Mouse (Mus musculus): ENCODE results near the gene Il15. TPM values are rescaled to one million over a fixed set of nuclear protein-coding genes. Genes with fewer than 3 reads are reported as not detected.
A peak's percentile ranks its signal among the peaks of the same experiment; 100 is the strongest.

Il15 gene
- total RNA-seq, 2 experiments from 2014 or later, result 2.1 to 2.3 TPM

DNA sequence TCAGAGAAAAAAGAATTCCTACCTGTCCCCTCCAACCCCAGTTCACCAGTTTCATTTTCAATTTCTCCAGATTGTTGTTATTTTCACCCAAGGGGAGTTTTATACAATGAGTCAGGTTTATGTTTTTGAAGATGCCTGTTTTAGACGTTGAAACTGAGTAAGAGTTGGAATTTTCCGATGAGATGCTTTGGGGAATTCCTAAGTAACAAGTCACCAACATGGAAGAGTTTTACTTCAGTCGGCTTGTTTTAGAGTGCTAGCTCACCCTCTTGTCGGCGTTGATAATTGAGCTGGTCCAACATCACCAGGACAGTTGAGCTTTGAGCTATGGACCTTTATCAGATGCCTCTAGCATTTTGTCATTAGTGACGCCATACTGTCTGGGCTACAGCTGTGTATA, 30.2 kb downstream of the Il15 start:
- intact Hi-C loops (cut with DNase I), result no loop called here
- DNase-seq (ENCODE audit: low spot score in 2 of 2), result no peak

DNA sequence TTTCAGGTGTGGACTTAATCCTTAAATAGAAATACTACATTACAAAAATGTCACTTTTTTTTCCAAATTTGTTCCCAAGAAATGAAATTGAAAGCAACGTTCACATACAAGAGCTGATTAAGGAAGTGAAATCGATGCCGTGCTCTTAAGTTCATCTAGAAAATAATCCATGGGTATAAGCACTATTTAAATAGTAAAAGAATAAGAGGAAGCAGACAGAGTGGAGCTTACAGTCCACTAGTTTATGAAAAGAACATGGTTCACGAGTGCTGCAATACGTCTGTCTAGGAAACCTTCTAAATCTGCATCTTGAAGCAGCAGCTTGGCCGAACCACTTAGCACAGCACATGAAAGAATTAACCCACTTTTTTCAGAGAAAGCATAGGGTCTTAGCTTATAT, 32.4 kb downstream of the Il15 start:
- intact Hi-C loops (cut with DNase I), result no loop called here
- no peak for DNase-seq (ENCODE audit: low spot score in 2 of 2)

DNA sequence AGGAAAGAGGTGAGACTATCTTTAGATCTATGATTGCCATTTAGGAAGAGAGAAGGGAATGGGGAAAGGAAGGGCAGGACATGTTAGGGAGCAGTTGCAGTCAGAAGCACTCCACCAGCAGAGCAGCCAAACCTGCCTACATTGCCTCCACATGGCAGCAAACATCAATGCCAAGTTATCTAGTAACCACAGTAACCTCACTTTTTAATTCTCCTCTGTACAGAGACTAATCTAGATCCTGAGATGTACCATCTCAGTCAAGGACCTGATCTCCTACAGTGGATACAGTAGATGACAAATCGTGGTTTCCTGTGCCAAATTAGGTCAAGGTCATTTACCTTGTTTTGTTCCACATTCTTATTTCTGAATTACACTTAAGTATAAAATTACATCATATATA, 42.0 kb downstream of the Il15 start:
- no peak for DNase-seq (ENCODE audit: low spot score in 2 of 2)
- intact Hi-C loops (cut with DNase I), result no loop called here

DNA sequence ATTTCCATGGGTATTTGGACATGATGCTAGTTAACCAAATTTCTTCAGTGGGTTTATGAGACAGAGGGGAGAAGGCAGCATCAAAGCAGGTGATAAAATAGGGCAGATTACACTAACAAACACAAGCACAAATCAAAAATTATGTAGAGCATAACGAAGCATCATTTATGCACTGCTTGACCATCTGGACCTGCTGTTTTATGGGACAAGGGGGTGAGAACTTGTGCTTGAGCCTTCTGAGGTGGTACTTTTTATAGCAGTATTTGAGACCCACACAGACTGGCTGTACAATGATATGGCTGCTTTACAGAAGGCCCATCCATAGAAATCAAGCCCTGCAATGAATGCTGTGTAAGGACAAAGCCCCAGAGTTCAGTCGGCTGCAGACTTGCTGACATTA, 46.9 kb downstream of the Il15 start:
- intact Hi-C loops (cut with DNase I), result no loop called here
- DNase-seq (ENCODE audit: low spot score in 2 of 2), result no peak

DNA sequence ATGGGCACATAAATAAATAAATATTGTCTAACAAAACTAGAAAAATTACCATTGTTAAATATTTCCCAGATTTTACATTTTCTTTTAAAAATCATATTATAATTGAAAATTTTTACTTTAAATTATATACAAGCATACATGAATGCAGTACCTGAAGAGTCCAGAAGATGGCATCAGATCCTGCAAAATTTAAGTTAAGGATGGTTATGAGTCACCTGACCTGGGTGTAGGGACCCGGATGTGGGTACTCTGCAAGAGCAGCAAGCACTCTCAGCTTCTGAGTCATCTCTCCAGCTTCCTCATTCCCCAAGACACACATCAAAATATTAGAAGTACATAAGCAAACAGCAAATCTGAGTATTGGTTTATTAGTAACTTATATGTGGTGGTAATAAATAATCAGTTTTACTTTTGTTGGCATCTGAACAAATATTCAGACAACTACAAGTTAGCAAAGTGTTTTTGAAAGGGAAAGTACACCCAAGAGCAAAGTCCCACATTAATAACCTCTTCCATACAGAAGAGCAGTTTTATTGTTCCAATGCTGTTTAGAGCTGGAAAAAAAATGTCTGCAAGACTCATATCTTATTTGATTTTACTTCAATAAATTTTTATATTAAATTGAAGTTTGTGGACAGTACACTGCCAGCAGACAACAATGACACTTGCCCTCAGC, 51.6 kb downstream of the Il15 start:
- intact Hi-C loops (cut with DNase I), result no loop called here

DNA sequence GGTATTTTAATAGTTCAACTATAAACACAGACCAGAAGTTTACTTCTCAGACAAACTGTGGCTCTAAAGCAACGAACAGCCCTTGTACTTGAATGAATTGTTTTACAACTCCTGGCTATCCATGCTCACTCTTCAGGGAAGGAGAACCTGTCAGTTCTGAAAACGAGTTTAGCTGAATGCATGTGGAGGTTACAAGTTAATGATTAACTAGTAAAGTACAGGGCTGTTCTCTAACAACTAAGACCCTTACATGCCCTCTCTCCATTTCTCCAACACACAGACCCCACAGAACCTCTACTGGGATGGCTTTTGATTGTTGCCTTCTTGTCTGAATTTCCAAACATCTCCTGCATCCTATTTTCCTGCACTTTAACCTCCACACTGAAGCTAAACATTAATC, 53.7 kb downstream of the Il15 start:
- DNase-seq (ENCODE audit: low spot score in 2 of 2), result no peak
- intact Hi-C loops (cut with DNase I), result no loop called here

More for the DNA sequence above, 51.6 kb downstream of the Il15 start:
- no peak for DNase-seq (ENCODE audit: low spot score in 2 of 2)

DNA sequence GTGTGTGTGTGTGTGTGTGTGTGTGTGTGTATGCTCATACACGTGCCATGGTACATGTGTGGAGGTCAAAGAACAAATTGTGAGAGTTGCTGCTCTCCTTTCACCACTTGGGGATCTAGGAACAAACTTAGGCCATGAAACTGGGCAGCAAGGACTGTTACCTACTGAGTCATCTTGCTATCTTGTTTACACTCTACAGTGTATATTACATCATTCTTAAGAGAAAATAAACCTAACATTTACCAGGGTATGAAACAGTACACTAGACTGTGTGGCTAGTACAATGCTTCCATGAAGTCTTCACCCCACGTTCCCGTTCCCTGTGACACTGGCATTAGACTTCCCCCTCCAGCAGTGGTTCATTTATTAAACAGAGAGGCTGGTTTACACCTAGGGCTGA, 56.5 kb downstream of the Il15 start:
- intact Hi-C loops (cut with DNase I), result no loop called here
- DNase-seq (ENCODE audit: low spot score in 2 of 2), result no peak

DNA sequence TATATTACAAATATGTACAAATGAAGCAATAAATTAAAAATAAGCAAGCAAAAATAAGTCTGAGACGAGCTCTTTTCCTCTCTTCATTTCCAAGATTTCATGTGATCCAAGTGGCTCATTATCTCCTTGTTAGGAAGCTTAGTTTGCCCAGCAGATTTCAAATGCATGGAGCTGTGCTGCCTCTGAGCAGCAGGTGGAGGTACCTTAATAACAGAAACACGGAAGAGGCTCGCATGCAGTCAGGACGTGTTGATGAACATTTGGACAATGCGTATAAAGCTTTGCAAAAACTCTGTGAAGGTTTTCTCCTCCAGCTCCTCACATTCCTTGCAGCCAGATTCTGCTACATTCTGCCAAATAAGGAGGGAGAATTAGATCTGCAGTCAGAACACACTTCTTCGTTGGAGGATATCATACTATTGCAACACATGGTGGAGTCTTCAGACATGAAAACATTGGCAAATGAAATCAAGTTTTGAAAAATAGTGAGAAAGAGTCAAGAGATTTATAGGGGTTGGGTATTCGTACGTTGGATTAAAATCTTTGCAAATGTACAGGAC, 71.3 kb downstream of the Il15 start:
- peak in 1 of 2 experiments; percentile 4 for DNase-seq (ENCODE audit: low spot score in 2 of 2)

DNA sequence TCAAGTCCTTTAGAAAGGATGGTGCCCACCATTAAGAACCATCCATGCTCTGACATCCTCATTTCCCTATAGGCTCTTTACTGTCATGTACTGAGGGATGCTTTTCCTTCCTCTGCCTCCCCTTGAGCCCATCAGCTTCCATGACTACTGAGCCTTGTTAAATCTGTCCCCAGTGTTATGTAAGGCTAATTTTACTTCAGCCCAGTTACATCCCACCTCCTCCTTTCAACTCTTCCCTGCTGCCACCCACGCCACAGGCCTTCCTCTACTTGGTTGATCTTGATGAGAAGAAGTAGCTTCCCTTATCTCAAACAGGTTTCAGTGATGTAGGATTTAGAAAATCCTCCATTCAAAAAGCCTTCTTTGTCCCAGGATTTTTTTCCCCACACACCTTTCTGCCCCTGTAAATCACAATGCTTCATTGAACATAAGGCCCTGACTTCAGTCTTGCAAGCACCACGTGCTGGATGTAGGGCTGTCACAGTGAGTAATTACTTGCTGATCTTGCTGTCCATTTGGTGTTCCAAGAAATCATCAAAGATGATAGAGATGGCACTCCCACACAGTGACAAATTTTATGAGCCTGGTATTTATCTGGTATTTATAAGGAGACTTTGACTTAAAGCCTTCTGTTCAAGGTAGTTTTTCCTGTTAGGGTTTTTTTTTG, 74.9 kb downstream of the Il15 start:
- intact Hi-C loops (cut with DNase I), result no loop called here
- peak; percentile 7 to 38 for DNase-seq (ENCODE audit: low spot score in 2 of 2)

More for the DNA sequence above, 71.3 kb downstream of the Il15 start:
- intact Hi-C loops (cut with DNase I), result no loop called here

DNA sequence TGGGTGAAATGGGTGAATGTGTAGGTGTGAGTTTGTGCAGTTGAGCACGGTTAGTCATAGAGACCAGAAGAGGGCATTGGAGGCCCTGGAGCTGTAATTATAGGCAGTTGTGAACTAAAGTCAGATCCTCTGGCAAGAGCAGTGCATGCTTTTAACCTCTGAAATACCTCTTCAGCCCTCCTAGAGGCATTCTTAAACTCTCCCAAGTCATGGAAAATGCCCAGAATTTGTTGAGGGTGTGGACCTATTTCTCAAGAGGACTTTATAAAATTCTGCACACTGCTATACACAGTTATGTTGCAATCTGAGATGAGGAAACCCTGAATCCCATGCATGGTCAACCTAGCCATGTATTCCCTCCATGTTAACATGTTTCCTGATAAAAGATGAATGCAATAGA, 77.0 kb downstream of the Il15 start:
- intact Hi-C loops (cut with DNase I), result no loop called here
- no peak for DNase-seq (ENCODE audit: low spot score in 2 of 2)

DNA sequence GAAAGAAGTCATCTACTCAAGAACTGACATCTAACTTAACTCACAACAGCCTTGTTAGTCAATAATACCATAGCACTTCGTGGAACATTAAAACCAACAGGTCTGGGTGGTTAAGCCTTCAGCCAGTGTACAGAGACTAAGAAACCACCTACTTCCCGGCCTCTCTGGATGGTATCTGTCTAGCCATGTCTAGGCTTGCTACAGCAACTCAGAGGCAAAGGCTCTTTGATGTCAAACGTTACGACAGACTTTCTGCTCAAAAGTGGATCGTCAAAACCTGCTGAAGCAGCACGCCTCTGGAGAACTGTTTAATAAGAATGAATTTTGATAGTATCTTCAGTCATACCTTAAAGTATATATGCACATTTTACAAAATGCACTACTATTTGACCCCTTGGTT, 77.4 kb downstream of the Il15 start:
- intact Hi-C loops (cut with DNase I), result no loop called here
- DNase-seq (ENCODE audit: low spot score in 2 of 2), result no peak

DNA sequence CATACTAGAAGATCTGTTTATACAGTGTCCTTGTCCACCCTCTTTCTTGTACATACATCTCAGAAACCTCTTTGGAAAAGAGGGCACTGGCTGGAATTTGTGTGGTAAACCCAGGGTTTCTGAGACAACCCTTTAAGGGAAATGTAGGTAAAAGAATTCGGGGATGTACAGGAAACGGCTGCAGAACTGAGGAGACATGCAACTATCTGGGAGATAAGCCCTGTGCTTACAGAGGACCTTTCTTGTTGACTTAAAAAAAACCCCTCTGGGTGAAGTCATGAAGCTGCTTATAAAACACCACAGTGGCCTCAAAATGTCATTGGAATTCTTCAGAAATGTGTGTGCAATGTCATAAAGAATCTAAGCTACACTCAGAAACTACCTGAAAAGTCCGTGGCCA, 85.6 kb downstream of the Il15 start:
- no peak for DNase-seq (ENCODE audit: low spot score in 2 of 2)
- intact Hi-C loops (cut with DNase I), result no loop called here

DNA sequence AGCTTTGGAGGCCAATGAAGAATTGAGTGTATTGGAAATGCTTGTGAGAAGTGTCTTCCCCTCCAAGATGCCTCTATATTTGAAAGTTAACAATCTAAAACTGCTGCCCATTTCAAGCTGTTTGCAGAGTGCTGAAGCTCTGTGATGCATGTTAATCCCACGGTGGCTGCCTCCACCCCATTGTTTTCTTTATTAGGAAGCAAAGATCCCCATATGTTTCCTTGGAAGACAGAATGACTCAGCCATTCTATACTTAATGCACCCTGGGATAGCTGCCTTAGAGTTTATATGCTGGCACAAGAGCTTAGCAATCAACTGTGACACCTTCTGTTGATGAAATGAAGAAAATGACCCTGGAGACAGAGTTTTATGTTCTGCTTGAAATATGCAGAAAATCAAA, 96.6 kb downstream of the Il15 start:
- intact Hi-C loops (cut with DNase I), result no loop called here
- no peak for DNase-seq (ENCODE audit: low spot score in 2 of 2)

DNA sequence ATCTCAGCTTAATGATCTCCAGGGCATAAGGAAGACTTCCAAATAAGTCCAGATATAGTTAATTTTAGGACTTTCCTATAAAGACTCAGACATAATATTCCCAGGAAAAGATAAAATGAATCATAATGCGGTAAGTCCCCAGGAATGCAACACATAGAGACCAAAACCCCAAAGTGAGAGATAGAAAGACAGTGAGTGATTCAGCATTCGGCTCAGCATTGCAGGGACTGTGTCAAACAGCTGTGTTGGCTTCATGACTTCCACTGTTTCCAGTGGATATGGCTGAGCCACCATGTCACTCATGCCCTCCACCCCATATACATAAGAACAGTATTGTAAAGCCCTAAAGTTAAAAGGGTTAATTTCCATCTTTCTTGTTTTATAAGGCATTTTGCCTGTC, 106.8 kb downstream of the Il15 start:
- intact Hi-C loops (cut with DNase I), result no loop called here
- DNase-seq (ENCODE audit: low spot score in 2 of 2), result no peak

DNA sequence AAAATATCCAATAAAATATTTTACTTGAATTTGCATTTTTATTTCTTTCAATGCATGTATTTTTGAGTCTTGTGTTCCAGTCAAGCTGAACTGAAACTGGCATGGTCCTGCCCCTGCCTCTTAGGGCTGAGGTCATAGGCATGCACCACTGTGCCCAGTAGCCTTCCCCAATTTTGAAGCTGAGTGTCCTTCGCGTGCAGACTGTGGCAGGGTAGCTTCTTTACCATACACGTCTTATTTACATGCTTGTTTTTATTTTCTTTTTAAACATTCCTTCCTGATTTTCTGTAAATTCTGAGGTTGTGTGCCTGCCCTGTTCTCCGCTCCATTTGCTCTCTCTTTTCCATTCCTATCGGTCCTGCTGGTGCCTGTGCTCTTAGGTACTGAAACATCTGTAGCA, 111.4 kb downstream of the Il15 start:
- intact Hi-C loops (cut with DNase I), result no loop called here
- DNase-seq (ENCODE audit: low spot score in 2 of 2), result no peak

DNA sequence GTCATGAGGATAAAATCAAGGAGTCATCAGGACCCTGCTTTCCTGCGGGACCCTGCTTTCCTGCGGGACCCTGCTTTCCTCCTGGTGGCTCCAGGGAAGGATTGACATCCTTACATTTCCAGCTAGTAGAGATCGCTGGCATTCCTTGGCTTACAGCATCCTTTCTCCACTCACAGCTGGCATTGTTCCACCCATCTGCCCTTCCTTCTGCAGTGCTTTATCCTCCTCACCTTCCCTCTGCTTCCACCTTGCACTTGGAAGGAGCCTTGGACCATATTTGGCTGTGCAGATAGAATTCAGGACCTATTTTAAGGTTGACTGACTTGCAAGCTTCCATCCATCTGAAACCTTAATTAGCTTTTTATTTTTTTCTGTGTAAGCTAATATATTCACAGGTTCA, 117.2 kb downstream of the Il15 start:
- intact Hi-C loops (cut with DNase I), result no loop called here
- no peak for DNase-seq (ENCODE audit: low spot score in 2 of 2)

DNA sequence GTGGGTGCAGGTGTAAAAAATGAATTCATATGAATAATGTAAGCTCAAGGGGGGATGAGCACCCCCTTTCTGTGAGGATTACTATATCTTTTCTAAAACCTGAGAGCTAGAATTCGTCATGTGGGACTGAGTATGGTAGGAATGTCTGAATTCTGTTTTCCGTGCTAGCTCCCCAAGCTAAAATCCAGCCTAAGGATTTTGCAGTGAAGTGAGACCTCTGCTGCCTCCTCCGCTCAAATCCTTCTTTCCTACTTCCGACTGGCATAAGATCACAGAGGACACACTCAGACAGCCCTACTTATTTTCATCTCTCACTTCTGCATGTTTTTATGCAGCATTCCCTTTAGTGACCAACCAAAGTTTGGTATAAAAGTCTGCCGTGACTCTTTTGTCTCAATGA, 121.0 kb downstream of the Il15 start:
- intact Hi-C loops (cut with DNase I), result no loop called here
- DNase-seq (ENCODE audit: low spot score in 2 of 2), result no peak

All from left cerebral cortex, postnatal 36 days (tissue).